Mouse (Mus musculus) embryonic facial prominence, embryonic 14.5 days (tissue): ENCODE results near the gene Plekhh3. TPM values are rescaled to one million over a fixed set of nuclear protein-coding genes. Genes with fewer than 3 reads are reported as not detected.

Experiments
- ATAC-seq: fragments of 200-750 bp; cut with Nextera tagmentation; 2 replicates; pipeline ENCODE4 v1.8.0; 2017; ENCODE audit warnings: low read depth, moderate number of reproducible peaks, moderate TSS enrichment
- DNase-seq: peaks from one replicate; pipeline ENCODE4 v3.0.0-alpha.2; 2015; ENCODE audit warnings: low spot score
- H3K27ac ChIP-seq: fragments of 300-500 bp; sonication (generic); replicated peaks from 2 replicates; pipeline ENCODE4 v1.5.1; 2014; ENCODE audit warnings: low read depth, mild to moderate bottlenecking, low read length, moderate library complexity
- H3K27me3 ChIP-seq: fragments of 300-500 bp; sonication (generic); replicated peaks from 2 replicates; pipeline ENCODE4 v1.6.1; 2014; ENCODE audit warnings: low read length; ENCODE audit not compliant: control insufficient read depth, insufficient read depth
- H3K36me3 ChIP-seq: fragments of 300-500 bp; sonication (generic); 2 replicates; pipeline ENCODE4 v1.6.1; 2014; ENCODE audit warnings: low read length, mixed read lengths; ENCODE audit not compliant: control insufficient read depth, insufficient read depth
- H3K4me1 ChIP-seq: fragments of 300-500 bp; sonication (generic); 2 replicates; pipeline ENCODE4 v1.6.1; 2014; ENCODE audit warnings: antibody characterized with exemption, low read length; ENCODE audit not compliant: control insufficient read depth, insufficient read depth
- H3K4me2 ChIP-seq: fragments of 300-500 bp; sonication (generic); 2 replicates; pipeline ENCODE4 v1.6.1; 2014; ENCODE audit warnings: low read depth, mild to moderate bottlenecking, low read length, moderate library complexity, mixed read lengths
- H3K4me3 ChIP-seq: fragments of 300-500 bp; sonication (generic); 2 replicates; pipeline ENCODE4 v1.5.1; 2014; ENCODE audit warnings: low read depth, mild to moderate bottlenecking, low read length
- H3K9ac ChIP-seq: fragments of 300-500 bp; sonication (generic); 2 replicates; pipeline ENCODE4 v1.6.1; 2014; ENCODE audit warnings: low read depth, mild to moderate bottlenecking, low read length, moderate library complexity, mixed read lengths
- H3K9me3 ChIP-seq: fragments of 300-500 bp; sonication (generic); 2 replicates; pipeline ENCODE4 v1.6.1; 2016; ENCODE audit warnings: low read length; ENCODE audit not compliant: control insufficient read depth
- WGBS: fragments of 180-500 bp; shearing (Covaris S2); extraction: QIAGEN DNeasy Blood & Tissue Kit; methylation state at CpG from one replicate; pipeline ENCODE4 v1.1.7; 2014; 5-methylcytosine and 5-hydroxymethylcytosine counted together
- polyA plus RNA-seq: library from polyadenylated mRNA; unstranded; fragments of >200 nt; fragmentation: Nextera tagmentation; extraction: Ambion mirVana; gene quantifications from 2 replicates; pipeline ENCODE4 v1.2.1, GENCODE M21; 2014

Gene Plekhh3
- polyA plus RNA-seq, 1 experiment from 2014 or later, result 17.7 TPM

DNA sequence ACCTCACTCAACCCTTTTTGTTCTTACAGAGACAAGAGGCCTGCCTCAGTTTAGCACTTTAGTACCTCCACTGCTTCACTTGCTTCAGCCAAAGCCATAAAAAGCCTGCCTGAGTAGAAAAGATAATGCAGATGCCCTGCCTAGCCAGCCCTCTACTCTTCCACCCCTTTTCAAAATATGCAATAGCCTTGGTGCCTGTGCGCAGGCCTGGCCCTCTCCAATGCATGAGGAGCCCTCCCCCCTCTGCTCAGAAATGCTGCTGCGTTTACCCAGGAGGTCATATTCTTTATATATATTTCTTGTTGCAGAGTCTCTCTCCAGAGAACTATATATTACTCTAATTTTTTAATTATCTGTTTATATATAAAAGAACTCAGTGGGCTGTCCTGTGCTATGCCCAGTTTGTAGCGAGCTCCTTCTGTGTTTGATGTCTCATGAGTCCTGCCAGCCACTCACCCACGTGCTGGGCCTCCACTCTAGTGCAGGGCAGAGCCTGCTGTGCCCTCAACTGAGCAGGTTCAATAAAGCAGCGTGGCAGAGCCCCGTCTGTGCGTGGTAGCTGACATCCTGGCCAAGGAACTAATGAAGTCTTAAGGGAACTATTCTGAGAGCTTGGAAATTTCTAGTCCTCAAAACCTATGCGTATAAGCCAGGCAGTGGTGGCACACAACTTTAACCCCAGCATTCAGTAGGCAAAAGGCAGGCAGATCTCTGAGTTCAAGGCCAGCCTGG, 19.2 kb upstream of the Plekhh3 start:
- Histone ChIP-seq H3K27ac (peak overlapping the region; percentile 85), H3K9me3 (no peaks in the 10 kb centered on the region), H3K9ac (peak overlapping the region; percentile 19; the same call in 1 of the 2 replicates), H3K4me3 (no peak overlapping the region), H3K4me2 (peak overlapping the region; percentile 3; the same call in 1 of the 2 replicates), H3K27me3 (no peaks in the 10 kb centered on the region), H3K4me1 (peaks cover 18% of the 10 kb centered on the region), H3K36me3 (peaks cover 32% of the 10 kb centered on the region)
- DNase-seq (no peak), ATAC-seq (no peak)
- 39% methylated on average over 8 of the region's 8 CpGs for WGBS

DNA sequence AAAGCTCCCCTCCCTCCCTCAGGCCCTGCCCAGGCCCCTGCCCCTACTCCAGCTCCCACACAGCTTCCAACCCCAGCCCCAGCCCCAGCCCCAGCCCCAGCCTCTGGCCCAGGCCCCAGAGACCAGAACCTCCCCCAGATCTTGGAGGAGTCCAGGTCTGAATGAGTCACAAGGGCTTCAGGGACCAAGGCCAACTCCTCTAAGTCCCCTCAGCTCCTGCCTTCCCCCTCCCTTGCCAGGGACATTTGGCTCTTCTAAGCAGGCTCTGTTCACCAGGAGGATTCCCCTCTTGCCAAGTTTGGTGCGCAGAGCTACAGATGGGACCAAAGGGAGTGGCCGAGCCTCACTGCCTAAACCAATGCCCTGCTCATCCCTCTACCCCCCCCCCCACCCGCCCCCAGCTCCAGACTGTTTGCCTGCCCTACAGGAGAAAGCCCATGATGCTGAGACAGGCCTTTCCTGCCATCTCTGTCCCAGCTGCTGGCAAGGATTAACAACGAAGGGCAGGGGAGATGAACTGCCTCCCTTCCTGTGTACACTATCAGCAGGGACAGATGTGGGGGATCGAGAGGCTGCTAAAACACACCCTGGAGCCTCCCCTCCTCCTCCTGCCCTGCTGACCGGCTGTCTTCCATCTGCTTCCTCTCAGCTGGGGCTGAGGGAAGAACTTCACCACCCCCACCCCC, 18.5 kb upstream of the Plekhh3 start:
- Histone ChIP-seq H3K4me3 (no peak overlapping the region), H3K4me1 (peaks cover 18% of the 10 kb centered on the region), H3K27ac (peak overlapping the region; percentile 85), H3K4me2 (peak overlapping the region; percentile 3; the same call in 1 of the 2 replicates), H3K9ac (peak overlapping the region; percentile 34; the same call in 1 of the 2 replicates), H3K9me3 (no peaks in the 10 kb centered on the region), H3K27me3 (no peaks in the 10 kb centered on the region), H3K36me3 (peaks cover 25% of the 10 kb centered on the region)
- DNase-seq, result peak; percentile 88
- peak; percentile 82 for ATAC-seq
- 6% methylated on average over 5 of the region's 6 CpGs for WGBS

DNA sequence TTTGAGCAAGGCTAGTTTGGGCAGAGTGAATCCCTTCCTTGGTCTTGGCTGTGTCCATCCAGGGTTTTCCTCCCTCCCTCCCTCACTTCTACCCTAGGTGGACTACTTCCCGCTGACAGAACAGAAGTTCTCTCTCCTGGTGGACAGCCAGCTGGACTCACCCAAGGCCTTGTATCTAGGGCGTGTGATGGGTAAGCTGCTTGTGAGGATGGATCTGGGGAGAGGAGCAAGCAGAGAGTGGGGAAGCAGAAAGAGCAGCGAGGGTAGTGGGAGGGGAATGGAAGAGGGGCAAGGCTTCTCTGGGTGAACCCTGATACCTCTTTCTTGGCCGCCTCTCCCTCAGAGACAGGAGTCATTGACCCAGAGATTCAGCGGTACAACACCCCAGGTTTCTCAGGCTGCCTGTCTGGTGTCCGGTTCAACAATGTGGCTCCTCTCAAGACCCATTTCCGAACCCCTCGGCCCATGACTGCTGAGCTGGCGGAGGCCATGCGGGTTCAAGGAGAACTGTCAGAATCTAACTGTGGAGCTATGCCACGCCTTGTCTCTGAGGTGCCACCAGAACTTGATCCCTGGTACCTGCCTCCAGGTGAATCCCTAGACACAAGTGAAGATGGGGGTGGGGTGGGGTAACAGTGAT, 17.1 kb upstream of the Plekhh3 start:
- H3K36me3 ChIP-seq, result peaks cover 11% of the 10 kb centered on the region
- WGBS, result 86% methylated on average over 11 of the region's 11 CpGs
- H3K4me1 ChIP-seq, result peaks cover 18% of the 10 kb centered on the region
- no peak overlapping the region for H3K4me2 ChIP-seq
- H3K9me3 ChIP-seq, result no peaks in the 10 kb centered on the region
- H3K9ac ChIP-seq, result no peak overlapping the region
- ATAC-seq (no peak), DNase-seq (no peak)
- H3K27me3 ChIP-seq, result no peaks in the 10 kb centered on the region
- no peak overlapping the region for H3K4me3 ChIP-seq
- H3K27ac ChIP-seq, result no peak overlapping the region

DNA sequence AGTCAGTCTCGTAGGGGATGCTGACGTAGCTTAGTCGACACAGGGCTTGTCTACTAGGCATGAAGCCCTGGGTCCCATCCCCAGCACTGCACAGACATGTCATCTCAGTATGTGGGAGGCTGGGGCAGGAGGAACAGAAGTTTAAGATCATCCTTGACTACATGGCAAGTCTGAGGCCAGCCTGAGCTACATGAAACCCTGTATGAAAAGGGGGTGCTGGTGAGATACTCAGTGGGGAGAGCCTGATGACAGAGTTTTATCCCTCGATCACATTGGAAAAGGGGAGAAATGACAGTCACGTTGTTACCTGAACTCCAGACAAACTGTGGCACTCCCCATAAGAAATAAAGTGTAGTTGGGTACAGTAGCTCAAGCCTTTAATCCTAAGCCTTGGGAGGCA, 16.4 kb upstream of the Plekhh3 start:
- H3K4me1 ChIP-seq, result peaks cover 18% of the 10 kb centered on the region
- H3K27ac ChIP-seq, result no peak overlapping the region
- H3K36me3 ChIP-seq, result peaks cover 4% of the 10 kb centered on the region; the same call in 1 of the 2 replicates
- no peaks in the 10 kb centered on the region for H3K27me3 ChIP-seq
- H3K9me3 ChIP-seq, result no peaks in the 10 kb centered on the region
- no peak overlapping the region for H3K4me2 ChIP-seq
- no peak overlapping the region for H3K4me3 ChIP-seq
- no peak for ATAC-seq
- 89% methylated on average over 5 of the region's 5 CpGs for WGBS
- no peak overlapping the region for H3K9ac ChIP-seq
- DNase-seq, result no peak

DNA sequence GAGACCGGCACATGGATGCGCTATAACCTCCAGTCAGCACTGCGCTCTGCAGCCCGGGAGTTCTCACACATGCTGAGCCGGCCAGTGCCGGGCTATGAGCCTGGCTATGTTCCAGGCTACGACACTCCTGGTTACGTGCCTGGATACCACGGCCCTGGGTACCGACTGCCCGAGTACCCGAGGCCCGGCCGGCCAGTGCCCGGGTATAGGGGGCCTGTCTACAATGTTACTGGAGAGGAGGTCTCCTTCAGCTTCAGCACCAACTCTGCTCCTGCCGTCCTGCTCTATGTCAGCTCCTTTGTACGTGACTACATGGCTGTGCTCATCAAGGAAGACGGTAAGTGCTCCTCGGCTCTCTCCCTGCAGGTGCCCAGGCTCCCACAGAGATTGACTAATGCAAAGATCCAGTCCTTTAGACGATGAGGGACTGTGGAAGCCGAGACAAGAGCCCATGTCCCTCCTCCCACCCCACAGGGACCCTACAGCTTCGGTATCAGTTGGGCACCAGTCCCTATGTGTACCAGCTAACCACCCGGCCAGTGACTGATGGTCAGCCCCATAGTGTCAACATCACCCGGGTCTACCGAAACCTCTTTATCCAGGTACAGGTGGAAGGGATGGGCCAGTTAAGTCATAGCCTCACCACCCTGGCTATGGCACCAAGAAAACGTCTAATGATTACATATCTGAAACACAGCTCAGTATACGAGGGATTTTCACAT, 15.5 kb upstream of the Plekhh3 start:
- Histone ChIP-seq H3K4me1 (peaks cover 18% of the 10 kb centered on the region), H3K36me3 (no peaks in the 10 kb centered on the region), H3K9ac (no peak overlapping the region), H3K4me2 (no peak overlapping the region), H3K27ac (no peak overlapping the region), H3K9me3 (no peaks in the 10 kb centered on the region), H3K27me3 (no peaks in the 10 kb centered on the region), H3K4me3 (no peak overlapping the region)
- DNase-seq, result no peak
- ATAC-seq, result no peak
- WGBS, result 88% methylated on average over 27 of the region's 27 CpGs

DNA sequence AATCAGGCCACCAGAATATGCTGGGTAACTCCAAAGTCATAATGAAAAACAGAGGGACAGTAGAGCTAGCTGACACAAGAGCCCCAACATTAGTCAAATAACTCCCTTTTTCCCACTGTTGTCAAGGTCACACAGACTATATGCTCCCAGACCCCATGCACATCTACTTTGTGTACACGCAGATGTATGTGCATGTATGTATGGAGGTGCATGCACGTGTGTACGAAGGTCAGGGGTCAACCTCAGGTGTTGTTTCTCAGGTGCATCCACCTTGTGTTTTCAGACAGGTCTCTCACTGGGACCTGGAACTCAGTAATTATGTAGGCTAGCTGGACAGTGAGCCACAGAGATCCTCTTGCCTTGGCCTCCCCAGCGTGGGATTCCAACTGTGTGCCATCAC, 14.3 kb upstream of the Plekhh3 start:
- no peak for DNase-seq
- no peak for ATAC-seq
- Histone ChIP-seq H3K9me3 (no peaks in the 10 kb centered on the region), H3K9ac (no peak overlapping the region), H3K4me2 (no peak overlapping the region), H3K36me3 (no peaks in the 10 kb centered on the region), H3K27me3 (no peaks in the 10 kb centered on the region), H3K27ac (no peak overlapping the region), H3K4me3 (no peak overlapping the region), H3K4me1 (peaks cover 14% of the 10 kb centered on the region)
- WGBS, result 87% methylated on average over 4 of the region's 4 CpGs

DNA sequence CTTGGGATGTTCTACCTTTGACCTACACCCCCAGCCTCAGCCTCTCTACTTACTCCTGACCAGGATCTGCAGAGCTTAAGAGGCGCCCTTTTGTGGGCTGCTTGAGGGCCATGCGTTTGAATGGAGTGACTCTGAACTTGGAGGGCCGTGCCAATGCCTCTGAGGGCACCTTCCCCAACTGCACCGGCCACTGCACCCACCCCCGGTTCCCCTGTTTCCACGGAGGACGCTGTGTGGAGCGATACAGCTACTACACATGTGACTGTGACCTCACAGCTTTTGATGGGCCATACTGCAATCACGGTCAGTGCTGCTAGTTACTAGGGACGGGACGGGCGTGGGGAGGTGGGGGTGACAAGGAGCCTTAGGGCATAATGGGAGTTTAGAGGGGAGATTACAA, 13.8 kb upstream of the Plekhh3 start:
- Histone ChIP-seq H3K27ac (no peak overlapping the region), H3K9ac (no peak overlapping the region), H3K27me3 (no peaks in the 10 kb centered on the region), H3K4me1 (peaks cover 9% of the 10 kb centered on the region), H3K9me3 (no peaks in the 10 kb centered on the region), H3K4me2 (no peak overlapping the region), H3K36me3 (no peaks in the 10 kb centered on the region), H3K4me3 (no peak overlapping the region)
- WGBS, result 79% methylated on average over 12 of the region's 12 CpGs
- DNase-seq, result no peak
- no peak for ATAC-seq

DNA sequence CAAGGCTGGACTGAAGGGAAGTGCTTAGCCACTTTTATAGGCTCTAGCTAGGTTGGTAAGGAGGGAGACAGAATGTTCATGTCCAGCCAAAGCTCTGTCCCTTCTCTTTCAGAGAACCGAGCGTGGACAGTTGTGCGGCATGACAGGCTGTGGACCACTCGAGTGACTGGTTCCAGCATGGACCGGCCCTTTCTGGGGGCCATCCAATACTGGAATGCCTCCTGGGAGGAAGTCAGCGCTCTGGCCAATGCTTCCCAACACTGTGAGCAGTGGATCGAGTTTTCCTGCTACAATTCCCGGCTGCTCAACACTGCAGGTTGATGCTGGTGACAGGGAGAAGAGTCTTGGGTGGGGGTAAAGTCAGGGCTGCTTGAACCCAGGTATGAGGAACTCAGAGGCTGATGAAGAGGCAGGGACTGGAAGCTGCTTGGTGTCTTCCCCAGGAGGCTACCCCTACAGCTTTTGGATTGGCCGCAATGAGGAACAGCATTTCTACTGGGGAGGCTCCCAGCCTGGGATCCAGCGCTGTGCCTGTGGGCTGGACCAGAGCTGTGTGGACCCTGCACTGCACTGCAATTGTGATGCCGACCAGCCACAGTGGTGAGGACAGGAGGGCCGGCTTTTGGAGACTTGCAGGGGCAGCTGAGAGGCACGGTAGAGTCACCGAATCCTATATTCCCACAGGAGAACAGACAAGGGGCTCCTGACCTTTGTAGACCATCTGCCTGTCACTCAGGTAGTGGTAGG, 11.8 kb upstream of the Plekhh3 start:
- Histone ChIP-seq H3K36me3 (no peaks in the 10 kb centered on the region), H3K9ac (no peak overlapping the region), H3K27me3 (peaks cover 5% of the 10 kb centered on the region), H3K4me3 (no peak overlapping the region), H3K4me1 (no peaks in the 10 kb centered on the region), H3K27ac (no peak overlapping the region), H3K4me2 (no peak overlapping the region), H3K9me3 (no peaks in the 10 kb centered on the region)
- DNase-seq (no peak), ATAC-seq (no peak)
- 75% methylated on average over 14 of the region's 14 CpGs for WGBS
